Mouse (Mus musculus) limb, embryonic 10.5 days (tissue): ENCODE measurements at regions not wholly inside any gene's neighbourhood (a gene's known extent, or its start where the extent isn't known, plus 50 kb on each side); places are given as distances from the start of the nearest gene placed in this dataset.

ENCODE experiments used
- DNase-seq: peaks from one replicate; pipeline ENCODE4 v3.0.0-alpha.2; 2017; ENCODE audit warnings: low spot score
- H3K27ac ChIP-seq: fragments of 300-500 bp; sonication (generic); 2 replicates; pipeline ENCODE4 v1.5.1; 2016; ENCODE audit warnings: mild to moderate bottlenecking
- H3K27me3 ChIP-seq: fragments of 300-500 bp; sonication (generic); 2 replicates; pipeline ENCODE4 v1.6.1; 2016; ENCODE audit warnings: low read depth, mild to moderate bottlenecking; ENCODE audit not compliant: poor library complexity, severe bottlenecking
- H3K36me3 ChIP-seq: fragments of 300-500 bp; sonication (generic); 2 replicates; pipeline ENCODE4 v1.6.1; 2016; ENCODE audit warnings: mild to moderate bottlenecking, moderate library complexity
- H3K4me1 ChIP-seq: fragments of 300-500 bp; sonication (generic); 2 replicates; pipeline ENCODE4 v1.6.1; 2016
- H3K4me3 ChIP-seq: fragments of 300-500 bp; sonication (generic); 2 replicates; pipeline ENCODE4 v1.5.1; 2016; ENCODE audit warnings: mild to moderate bottlenecking, moderate library complexity
- H3K9me3 ChIP-seq: fragments of 300-500 bp; sonication (generic); replicated peaks from 2 replicates; pipeline ENCODE4 v1.6.1; 2016; ENCODE audit warnings: mild to moderate bottlenecking
- WGBS: fragments of 180-500 bp; shearing (Covaris S2); methylation state at CpG from one replicate; pipeline ENCODE4 v1.1.7; 2016; 5-methylcytosine and 5-hydroxymethylcytosine counted together

GRCm38 (mm10) chr6:100432688-100433533 lies 145.6 kb upstream of the Rybp start:
- peaks cover 98% of the 10 kb centered on the region for H3K27me3 ChIP-seq
- 0 out of 2 replicates have a peak overlapping the region, but pooled peaks have one; percentile 13 for H3K4me3 ChIP-seq
- no peaks in the 10 kb centered on the region for H3K36me3 ChIP-seq
- no peaks in the 10 kb centered on the region for H3K9me3 ChIP-seq
- peaks cover 55% of the 10 kb centered on the region for H3K4me1 ChIP-seq
- H3K27ac ChIP-seq: peak overlapping the region; percentile 73
- DNase-seq: no peak
- WGBS: 22% methylated on average over 17 of the region's 17 CpGs

GRCm38 (mm10) chr6:100430286-100430685 lies 143.0 kb upstream of the Rybp start:
- Histone ChIP-seq H3K36me3 (no peaks in the 10 kb centered on the region), H3K9me3 (no peaks in the 10 kb centered on the region), H3K27me3 (peaks cover 99% of the 10 kb centered on the region), H3K27ac (no peak overlapping the region), H3K4me1 (peaks cover 40% of the 10 kb centered on the region), H3K4me3 (no peak overlapping the region)
- WGBS: 88% methylated on average over 4 of the region's 4 CpGs
- no peak for DNase-seq

GRCm38 (mm10) chr6:100429511-100429910 lies 142.2 kb upstream of the Rybp start:
- no peak overlapping the region for H3K4me3 ChIP-seq
- H3K36me3 ChIP-seq: no peaks in the 10 kb centered on the region
- no peak overlapping the region for H3K27ac ChIP-seq
- peaks cover 45% of the 10 kb centered on the region for H3K4me1 ChIP-seq
- H3K9me3 ChIP-seq: no peaks in the 10 kb centered on the region
- DNase-seq: no peak
- H3K27me3 ChIP-seq: peaks cover 98% of the 10 kb centered on the region
- WGBS: 83% methylated on average over 6 of the region's 6 CpGs

- Histone ChIP-seq H3K27ac (no peak overlapping the region), H3K36me3 (no peaks in the 10 kb centered on the region), H3K4me1 (peaks cover 47% of the 10 kb centered on the region), H3K27me3 (peaks cover 96% of the 10 kb centered on the region), H3K4me3 (no peak overlapping the region), H3K9me3 (no peaks in the 10 kb centered on the region)
- DNase-seq: no peak
- WGBS: 79% methylated on average over 6 of the region's 6 CpGs
Measured at GRCm38 (mm10) chr6:100428759-100429158, 141.5 kb upstream of the Rybp start.

GRCm38 (mm10) chr6:100425551-100425950 lies 138.3 kb upstream of the Rybp start:
- DNase-seq: no peak
- H3K9me3 ChIP-seq: no peaks in the 10 kb centered on the region
- peaks cover 84% of the 10 kb centered on the region for H3K27me3 ChIP-seq
- 69% methylated on average over 1 of the region's 1 CpGs for WGBS
- H3K4me3 ChIP-seq: no peak overlapping the region
- peaks cover 54% of the 10 kb centered on the region for H3K4me1 ChIP-seq
- no peak overlapping the region for H3K27ac ChIP-seq
- H3K36me3 ChIP-seq: no peaks in the 10 kb centered on the region

GRCm38 (mm10) chr6:100424788-100425403 lies 137.6 kb upstream of the Rybp start:
- H3K27me3 ChIP-seq: peaks cover 84% of the 10 kb centered on the region
- no peak overlapping the region for H3K27ac ChIP-seq
- H3K36me3 ChIP-seq: no peaks in the 10 kb centered on the region
- 75% methylated on average over 12 of the region's 12 CpGs for WGBS
- no peak overlapping the region for H3K4me3 ChIP-seq
- peak; percentile 29 for DNase-seq
- H3K4me1 ChIP-seq: peaks cover 60% of the 10 kb centered on the region
- no peaks in the 10 kb centered on the region for H3K9me3 ChIP-seq

GRCm38 (mm10) chr6:100424181-100424580 lies 136.9 kb upstream of the Rybp start:
- H3K4me1 ChIP-seq: peaks cover 65% of the 10 kb centered on the region
- WGBS: 93% methylated on average over 6 of the region's 6 CpGs

GRCm38 (mm10) chr6:100423636-100424035 lies 136.4 kb upstream of the Rybp start:
- Histone ChIP-seq H3K27me3 (peaks cover 83% of the 10 kb centered on the region), H3K27ac (no peak overlapping the region), H3K36me3 (no peaks in the 10 kb centered on the region), H3K4me1 (peaks cover 62% of the 10 kb centered on the region), H3K4me3 (no peak overlapping the region), H3K9me3 (no peaks in the 10 kb centered on the region)
- 96% methylated on average over 12 of the region's 12 CpGs for WGBS
- DNase-seq: peak; percentile 27

More at GRCm38 (mm10) chr6:100424181-100424580, 136.9 kb upstream of the Rybp start:
- Histone ChIP-seq H3K27ac (no peak overlapping the region), H3K27me3 (peaks cover 84% of the 10 kb centered on the region), H3K36me3 (no peaks in the 10 kb centered on the region), H3K4me3 (no peak overlapping the region), H3K9me3 (no peaks in the 10 kb centered on the region)
- no peak for DNase-seq

GRCm38 (mm10) chr6:100422603-100423002 lies 135.3 kb upstream of the Rybp start:
- Histone ChIP-seq H3K4me3 (no peak overlapping the region), H3K4me1 (peaks cover 51% of the 10 kb centered on the region), H3K27ac (peak overlapping the region; percentile 86), H3K9me3 (no peaks in the 10 kb centered on the region), H3K27me3 (peaks cover 80% of the 10 kb centered on the region), H3K36me3 (no peaks in the 10 kb centered on the region)
- WGBS: 75% methylated on average over 6 of the region's 6 CpGs
- DNase-seq: peak; percentile 37

GRCm38 (mm10) chr6:100421706-100422578 lies 134.7 kb upstream of the Rybp start:
- Histone ChIP-seq H3K9me3 (no peaks in the 10 kb centered on the region), H3K4me1 (peaks cover 56% of the 10 kb centered on the region), H3K27me3 (peaks cover 80% of the 10 kb centered on the region), H3K4me3 (peak overlapping the region; percentile 18; the same call in 1 of the 2 replicates), H3K27ac (peak overlapping the region; percentile 86), H3K36me3 (no peaks in the 10 kb centered on the region)
- peak; percentile 86 for DNase-seq
- WGBS: 2% methylated on average over 24 of the region's 24 CpGs

GRCm38 (mm10) chr6:100420602-100421001 lies 133.3 kb upstream of the Rybp start:
- Histone ChIP-seq H3K36me3 (no peaks in the 10 kb centered on the region), H3K9me3 (no peaks in the 10 kb centered on the region), H3K27me3 (peaks cover 80% of the 10 kb centered on the region), H3K4me1 (peaks cover 70% of the 10 kb centered on the region), H3K27ac (peak overlapping the region; percentile 61), H3K4me3 (no peak overlapping the region)
- WGBS: 49% methylated on average over 3 of the region's 3 CpGs
- DNase-seq: no peak

GRCm38 (mm10) chr6:100419782-100420540 lies 132.7 kb upstream of the Rybp start:
- H3K4me1 ChIP-seq: peaks cover 74% of the 10 kb centered on the region
- H3K27me3 ChIP-seq: peaks cover 80% of the 10 kb centered on the region
- H3K27ac ChIP-seq: peak overlapping the region; percentile 61

More at GRCm38 (mm10) chr6:100419782-100420540, 132.7 kb upstream of the Rybp start:
- no peaks in the 10 kb centered on the region for H3K36me3 ChIP-seq
- 74% methylated on average over 7 of the region's 7 CpGs for WGBS
- H3K4me3 ChIP-seq: no peak overlapping the region
- H3K9me3 ChIP-seq: no peaks in the 10 kb centered on the region
- no peak for DNase-seq
